Mouse (Mus musculus): ENCODE results near the gene Slc25a40. TPM values are rescaled to one million over a fixed set of nuclear protein-coding genes. Genes with fewer than 3 reads are reported as not detected.

The Slc25a40 gene
- 29.3 TPM for polyA plus RNA-seq (2017; shearing (Covaris generic))

DNA sequence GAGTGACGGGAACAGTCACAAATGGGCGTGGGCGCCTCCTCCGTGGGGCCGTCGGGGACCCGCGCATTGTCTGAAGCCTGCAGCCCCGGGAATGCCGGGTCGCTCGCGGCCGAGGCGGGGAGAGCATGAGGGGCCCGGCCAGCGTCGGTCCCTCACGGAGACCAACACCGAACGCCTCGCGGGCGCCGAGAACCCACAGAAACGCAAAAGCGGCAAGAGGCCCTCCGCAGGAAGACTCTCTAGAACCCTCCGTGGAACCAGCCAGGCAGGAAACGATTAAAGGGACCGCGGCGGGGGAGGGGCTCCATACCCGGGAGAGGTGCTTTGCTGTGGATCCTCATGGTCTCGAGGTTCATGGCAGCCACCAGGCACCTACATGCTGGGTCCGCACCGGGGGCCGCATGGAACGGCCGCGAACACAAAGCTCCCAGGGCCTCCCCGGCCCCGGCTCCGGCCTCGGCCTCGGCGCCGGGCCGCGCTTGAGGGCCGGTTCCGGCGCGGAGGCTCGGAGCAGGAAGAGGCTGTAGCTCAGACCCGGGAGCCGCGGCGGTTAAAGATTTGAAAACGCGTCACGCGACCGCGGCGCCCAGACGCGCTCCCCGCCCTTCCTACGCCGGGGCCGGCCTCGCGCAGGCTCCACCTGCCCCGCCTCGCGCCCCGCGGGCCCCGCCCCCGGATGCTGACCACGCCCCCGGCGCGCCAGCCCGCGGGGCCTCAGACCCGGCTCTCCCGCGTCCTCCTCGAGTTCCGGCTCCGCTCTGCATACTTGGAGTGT is at the start of gene Slc25a40, which contains the start of gene Dbf4:
Gene Slc25a40 (plus strand): TSS at position 694 of the 775 bp plus-strand sequence.
Gene Dbf4 (minus strand): TSS at position 560 of the 775 bp plus-strand sequence.

Other genes starting within 250 kb of the Slc25a40 start
- 0.75 TPM for gene Adam22, start 54.7 kb upstream of the Slc25a40 start, polyA plus RNA-seq (2017; shearing (Covaris generic))
- 15.6 TPM for gene Dbf4, start 134 bp upstream of the Slc25a40 start, polyA plus RNA-seq (2017; shearing (Covaris generic))
- gene Rundc3b, start 200.1 kb downstream of the Slc25a40 start, polyA plus RNA-seq (2017; shearing (Covaris generic)) = 4.2 TPM
- 50.2 TPM for gene Abcb1a, start 237.2 kb downstream of the Slc25a40 start, polyA plus RNA-seq (2017; shearing (Covaris generic))

Measured in activated CD4-positive, CD25-positive, alpha-beta regulatory T cell, adult 9 weeks (primary cell).